Mouse (Mus musculus) midbrain, embryonic 15.5 days (tissue): ENCODE measurements around the gene Ces1c. TPM values are rescaled to one million over a fixed set of nuclear protein-coding genes. Genes with fewer than 3 reads are reported as not detected.
A peak's percentile ranks its signal among the peaks of the same experiment; 100 is the strongest.

Experiments used
- ATAC-seq: fragments of 200-750 bp; cut with Nextera tagmentation; replicated peaks from 2 replicates; pipeline ENCODE4 v1.8.0; 2017; ENCODE audit warnings: moderate TSS enrichment
- H3K27ac ChIP-seq: fragments of 300-500 bp; sonication (generic); 2 replicates; pipeline ENCODE4 v1.5.1; 2015; ENCODE audit warnings: mild to moderate bottlenecking, inconsistent platforms
- H3K27me3 ChIP-seq: fragments of 300-500 bp; sonication (generic); replicated peaks from 2 replicates; pipeline ENCODE4 v1.6.1; 2015; ENCODE audit warnings: inconsistent platforms
- H3K36me3 ChIP-seq: fragments of 300-500 bp; sonication (generic); replicated peaks from 2 replicates; pipeline ENCODE4 v1.6.1; 2015; ENCODE audit warnings: inconsistent platforms
- H3K4me1 ChIP-seq: fragments of 300-500 bp; sonication (generic); 2 replicates; pipeline ENCODE4 v1.6.1; 2015; ENCODE audit warnings: inconsistent platforms
- H3K4me2 ChIP-seq: fragments of 300-500 bp; sonication (generic); 2 replicates; pipeline ENCODE4 v1.6.1; 2015; ENCODE audit warnings: inconsistent platforms, mild to moderate bottlenecking, moderate library complexity
- H3K4me3 ChIP-seq: fragments of 300-500 bp; sonication (generic); 2 replicates; pipeline ENCODE4 v1.5.1; 2015; ENCODE audit warnings: mild to moderate bottlenecking, inconsistent platforms
- H3K9ac ChIP-seq: fragments of 300-500 bp; sonication (generic); 2 replicates; pipeline ENCODE4 v1.6.1; 2015; ENCODE audit warnings: mild to moderate bottlenecking, inconsistent platforms
- H3K9me3 ChIP-seq: fragments of 300-500 bp; sonication (generic); 2 replicates; pipeline ENCODE4 v1.6.1; 2016; ENCODE audit warnings: inconsistent platforms
- WGBS: fragments of 180-500 bp; shearing (Covaris S2); methylation state at CpG from one replicate; pipeline ENCODE4 v1.1.7; 2015; ENCODE audit warnings: mixed read lengths; 5-methylcytosine and 5-hydroxymethylcytosine counted together
- polyA plus RNA-seq: library from polyadenylated mRNA; unstranded; fragments of >200 nt; fragmentation: Nextera tagmentation; extraction: Ambion mirVana; gene quantifications from 2 replicates; pipeline ENCODE4 v1.2.1, GENCODE M21; 2015

Gene Ces1c
- polyA plus RNA-seq, 1 experiment from 2014 or later: not detected

DNA sequence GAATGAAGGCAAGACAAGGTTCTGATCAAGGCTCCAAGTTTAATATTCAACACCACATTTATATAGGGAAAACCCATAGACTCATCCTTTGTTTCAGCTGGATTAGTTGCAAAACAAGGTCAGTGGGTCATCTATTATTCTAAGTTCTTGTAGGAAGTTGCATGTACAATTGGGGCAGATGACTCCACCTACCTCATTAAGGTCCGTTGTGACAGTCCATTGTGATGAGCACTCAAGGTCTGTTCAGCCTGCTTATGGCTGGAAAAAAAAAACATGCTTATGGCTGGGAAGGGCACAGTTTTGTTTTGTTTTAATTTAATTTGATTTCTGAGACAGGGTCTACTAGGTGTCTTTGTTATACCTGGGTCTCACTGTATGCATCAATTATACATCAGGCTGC lies 39.8 kb downstream of the Ces1c start:
- H3K4me2 ChIP-seq: no peak overlapping the region
- no peak for ATAC-seq
- peaks cover 3% of the 10 kb centered on the region; the same call in 1 of the 2 replicates for H3K4me1 ChIP-seq
- 59% methylated on average over 1 of the region's 1 CpGs for WGBS
- H3K27ac ChIP-seq: no peak overlapping the region
- H3K27me3 ChIP-seq: no peaks in the 10 kb centered on the region
- H3K36me3 ChIP-seq: no peaks in the 10 kb centered on the region
- H3K9ac ChIP-seq: no peak overlapping the region
- H3K4me3 ChIP-seq: no peak overlapping the region
- no peaks in the 10 kb centered on the region for H3K9me3 ChIP-seq

DNA sequence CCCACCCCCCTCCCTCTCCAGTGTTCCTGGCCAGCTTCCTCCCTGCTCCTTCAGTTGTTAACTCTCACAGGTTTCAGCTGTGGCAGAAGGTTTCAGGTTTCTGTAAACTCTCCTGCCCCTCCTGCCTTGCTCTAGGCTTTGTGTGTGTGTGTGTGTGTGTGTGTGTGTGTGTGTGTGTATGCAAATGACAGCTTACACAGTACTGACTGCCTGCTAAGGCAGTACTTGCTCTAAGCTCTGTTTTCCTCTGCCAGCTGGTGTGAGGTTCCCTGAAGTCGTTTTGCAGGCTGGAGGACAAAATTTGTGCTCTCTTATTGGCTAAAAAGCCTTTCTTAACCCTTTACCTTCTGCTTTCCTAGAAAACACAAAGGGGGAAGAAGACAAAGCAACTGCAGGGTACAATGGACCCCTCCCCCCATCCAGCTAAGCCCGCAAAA lies 42.4 kb downstream of the Ces1c start:
- H3K27ac ChIP-seq: no peak overlapping the region
- 0 out of 2 replicates have a peak, but pooled peaks have one; percentile 52 for ATAC-seq
- H3K9ac ChIP-seq: no peak overlapping the region
- H3K4me3 ChIP-seq: no peak overlapping the region
- peaks cover 3% of the 10 kb centered on the region; the same call in 1 of the 2 replicates for H3K4me1 ChIP-seq
- no peaks in the 10 kb centered on the region for H3K36me3 ChIP-seq
- WGBS: 0% methylated on average over 2 of the region's 2 CpGs
- no peaks in the 10 kb centered on the region for H3K9me3 ChIP-seq
- no peaks in the 10 kb centered on the region for H3K27me3 ChIP-seq
- H3K4me2 ChIP-seq: no peak overlapping the region

DNA sequence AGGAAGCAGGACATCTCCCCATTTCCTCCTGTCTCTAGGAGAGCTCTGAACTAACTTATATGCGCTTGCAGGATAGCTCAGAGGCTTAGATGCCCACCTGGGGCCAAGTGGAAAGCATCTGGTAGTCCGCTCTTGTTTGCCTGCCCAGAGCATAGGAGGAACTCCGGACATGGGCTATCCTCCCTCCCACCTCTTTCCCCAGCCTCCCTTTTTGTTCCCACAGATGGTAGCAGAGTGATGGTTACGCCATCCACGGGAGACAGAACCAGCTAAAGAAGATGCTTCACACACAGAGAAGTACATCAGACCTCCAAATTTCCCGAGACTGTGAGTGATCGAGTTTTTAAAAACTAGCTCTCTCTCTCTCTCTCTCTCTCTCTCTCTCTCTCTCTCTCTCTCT lies 42.9 kb downstream of the Ces1c start:
- Histone ChIP-seq H3K4me1 (peaks cover 3% of the 10 kb centered on the region; the same call in 1 of the 2 replicates), H3K36me3 (no peaks in the 10 kb centered on the region), H3K9ac (no peak overlapping the region), H3K27ac (no peak overlapping the region), H3K9me3 (no peaks in the 10 kb centered on the region), H3K27me3 (no peaks in the 10 kb centered on the region), H3K4me3 (no peak overlapping the region), H3K4me2 (no peak overlapping the region)
- no peak for ATAC-seq
- 27% methylated on average over 7 of the region's 7 CpGs for WGBS

DNA sequence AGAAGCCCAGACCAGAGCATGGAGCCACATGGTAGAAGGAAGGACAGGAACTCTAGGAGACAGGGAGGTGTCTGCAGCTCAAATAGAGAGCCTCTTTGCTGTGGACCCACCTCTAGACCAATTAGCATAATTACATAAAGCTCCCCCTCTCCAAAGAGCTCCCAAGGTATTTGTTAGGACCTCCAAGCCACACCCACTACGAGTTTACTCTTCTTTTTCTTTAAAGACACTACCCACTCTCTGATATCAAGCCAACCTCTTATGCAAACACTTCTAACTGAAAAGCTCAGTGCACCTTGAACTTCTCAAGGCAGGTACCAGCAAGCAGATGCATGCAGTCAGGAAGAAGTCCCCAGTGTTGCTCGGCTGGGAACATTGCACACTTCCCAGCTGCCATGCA lies 51.2 kb downstream of the Ces1c start, which contains the start of gene Ces1b:
Gene Ces1b (minus strand): TSS at position 131 of the 400 bp plus-strand sequence.
- no peaks in the 10 kb centered on the region for H3K36me3 ChIP-seq
- no peak within 1 kb of the TSS for H3K4me3 ChIP-seq
- H3K4me2 ChIP-seq: no peak within 1 kb of the TSS
- no peak for ATAC-seq
- H3K27ac ChIP-seq: no peak within 1 kb of the TSS
- H3K9ac ChIP-seq: no peak within 1 kb of the TSS
- H3K9me3 ChIP-seq: no peaks in the 10 kb centered on the region
- no peaks in the 10 kb centered on the region for H3K4me1 ChIP-seq
- WGBS: 74% methylated on average over 2 of the region's 2 CpGs
- H3K27me3 ChIP-seq: no peaks in the 10 kb centered on the region

DNA sequence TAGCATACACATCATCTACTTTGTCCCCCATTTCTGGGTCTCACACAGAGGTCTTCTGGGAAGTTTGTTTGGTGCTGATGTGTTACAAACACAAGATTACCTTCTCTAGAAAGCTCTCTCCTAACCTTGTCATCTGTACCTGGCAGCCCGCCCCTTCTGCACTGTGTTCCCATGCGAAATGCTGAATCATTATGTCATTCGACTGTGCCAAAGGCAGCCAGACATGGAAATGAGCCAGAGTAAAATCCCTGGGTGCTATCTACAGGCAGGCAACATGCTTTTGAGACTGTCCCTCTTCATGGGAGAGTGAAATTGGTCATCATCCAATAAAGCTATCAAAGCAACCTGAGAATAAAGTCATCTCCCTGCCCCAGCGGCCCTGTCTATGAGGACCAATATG lies 55.8 kb downstream of the Ces1c start:
- no peaks in the 10 kb centered on the region for H3K27me3 ChIP-seq
- H3K9ac ChIP-seq: no peak overlapping the region
- no peaks in the 10 kb centered on the region for H3K36me3 ChIP-seq
- H3K4me3 ChIP-seq: no peak overlapping the region
- H3K27ac ChIP-seq: no peak overlapping the region
- H3K4me1 ChIP-seq: no peaks in the 10 kb centered on the region
- H3K4me2 ChIP-seq: no peak overlapping the region
- no peaks in the 10 kb centered on the region for H3K9me3 ChIP-seq
- WGBS: 89% methylated on average over 4 of the region's 4 CpGs
- no peak for ATAC-seq

DNA sequence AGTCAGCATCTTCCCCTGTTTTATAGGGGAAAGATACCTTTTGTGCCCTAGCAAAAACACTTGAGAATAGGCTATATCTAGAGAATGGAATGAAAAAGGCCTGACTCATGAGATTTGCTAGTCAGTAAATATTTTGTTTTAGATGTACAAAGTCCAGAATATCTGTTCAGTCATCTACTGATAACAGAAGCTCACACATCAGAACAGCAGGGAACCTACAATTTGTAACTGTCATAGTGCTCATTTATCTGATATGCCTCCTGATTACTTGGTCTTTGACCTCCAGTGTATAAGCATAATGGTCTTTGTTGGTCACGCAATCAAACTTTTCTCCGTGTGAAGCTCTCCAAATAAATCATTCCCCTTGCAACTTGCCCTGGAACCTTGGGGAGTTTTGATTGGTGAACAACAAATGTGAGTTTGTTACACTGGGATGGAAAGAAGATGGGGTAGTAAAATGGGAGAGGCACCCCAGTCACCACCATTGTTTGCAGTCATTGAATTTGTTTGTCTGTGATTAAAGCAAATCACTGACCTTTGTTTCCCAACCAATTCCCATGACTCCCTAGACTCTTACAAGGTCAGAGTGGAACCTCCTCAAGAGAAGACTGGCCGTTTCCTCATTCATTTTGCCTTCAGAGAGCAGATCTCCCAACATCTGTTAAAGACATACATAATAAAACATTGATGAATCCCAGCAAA lies 67.5 kb downstream of the Ces1c start:
- no peak overlapping the region for H3K27ac ChIP-seq
- no peaks in the 10 kb centered on the region for H3K36me3 ChIP-seq
- H3K9ac ChIP-seq: no peak overlapping the region
- no peaks in the 10 kb centered on the region for H3K9me3 ChIP-seq
- H3K27me3 ChIP-seq: no peaks in the 10 kb centered on the region
- WGBS: 72% methylated on average over 3 of the region's 3 CpGs
- H3K4me3 ChIP-seq: no peak overlapping the region
- no peaks in the 10 kb centered on the region for H3K4me1 ChIP-seq
- H3K4me2 ChIP-seq: no peak overlapping the region
- no peak for ATAC-seq

DNA sequence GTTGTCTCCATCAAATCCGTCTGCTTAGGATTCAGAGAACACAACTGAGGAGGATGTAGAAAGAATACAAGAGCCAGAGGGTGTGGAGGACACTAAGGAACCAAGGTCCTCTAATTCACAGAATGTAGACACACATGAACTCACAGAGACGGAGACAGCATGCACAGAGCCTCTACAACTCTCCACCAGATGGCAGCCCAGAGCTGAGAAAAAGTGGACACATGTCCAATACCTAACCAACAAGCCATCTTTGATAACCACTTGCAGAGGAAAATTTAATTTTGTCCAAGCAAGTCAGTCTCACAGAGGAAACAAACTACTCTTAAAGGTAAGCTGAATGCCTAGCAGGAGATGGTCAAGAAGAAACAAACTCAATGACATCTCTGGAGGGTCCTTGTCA lies 71.9 kb downstream of the Ces1c start:
- no peaks in the 10 kb centered on the region for H3K9me3 ChIP-seq
- H3K4me3 ChIP-seq: no peak overlapping the region
- WGBS: 26% methylated on average over 2 of the region's 2 CpGs
- ATAC-seq: no peak
- H3K27ac ChIP-seq: no peak overlapping the region
- no peaks in the 10 kb centered on the region for H3K4me1 ChIP-seq
- no peak overlapping the region for H3K9ac ChIP-seq
- no peak overlapping the region for H3K4me2 ChIP-seq
- no peaks in the 10 kb centered on the region for H3K27me3 ChIP-seq
- no peaks in the 10 kb centered on the region for H3K36me3 ChIP-seq

DNA sequence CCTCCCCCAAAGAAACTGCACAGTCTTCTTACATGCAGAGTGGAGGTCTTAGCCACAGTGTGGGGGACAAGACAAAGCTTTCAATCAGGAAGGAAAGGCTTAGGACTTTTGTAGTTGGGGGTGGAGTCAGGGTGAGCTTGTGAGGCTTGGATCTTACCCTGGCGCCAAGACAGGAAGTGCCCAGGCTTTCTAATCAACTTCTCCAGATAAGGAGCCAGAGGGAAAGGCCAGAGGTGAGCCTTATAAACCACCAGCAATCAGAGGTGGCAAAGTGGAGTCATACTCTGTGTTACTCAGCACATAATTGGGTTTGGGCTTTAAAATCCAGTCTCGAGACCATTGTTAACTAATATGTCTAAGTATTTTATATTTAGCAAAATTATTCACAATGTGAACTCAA lies 75.8 kb downstream of the Ces1c start:
- H3K36me3 ChIP-seq: no peaks in the 10 kb centered on the region
- no peaks in the 10 kb centered on the region for H3K9me3 ChIP-seq
- WGBS: 63% methylated on average over 2 of the region's 2 CpGs
- ATAC-seq: no peak
- no peak overlapping the region for H3K27ac ChIP-seq
- no peak overlapping the region for H3K4me3 ChIP-seq
- no peaks in the 10 kb centered on the region for H3K4me1 ChIP-seq
- H3K27me3 ChIP-seq: no peaks in the 10 kb centered on the region
- H3K9ac ChIP-seq: no peak overlapping the region
- no peak overlapping the region for H3K4me2 ChIP-seq

Other genes starting within 250 kb of the Ces1c start
- 0.23 and 0.45 TPM in 2 replicates for gene Capns2, start 229.9 kb downstream of the Ces1c start, polyA plus RNA-seq
- 0.89 and 3.5 TPM in 2 replicates for gene Slc6a2, start 171.2 kb downstream of the Ces1c start, polyA plus RNA-seq
- gene Ces1a, start 83.1 kb downstream of the Ces1c start, polyA plus RNA-seq: not detected in 2 replicates
- not detected in 2 replicates for gene Ces1b, start 51.3 kb downstream of the Ces1c start, polyA plus RNA-seq
- 0.25 and 0.46 TPM in 2 replicates for gene Ces1d, start 66.6 kb upstream of the Ces1c start, polyA plus RNA-seq
- gene Ces1e, start 98.3 kb upstream of the Ces1c start, polyA plus RNA-seq: not detected in 2 replicates
- gene Ces1f, start 148.5 kb upstream of the Ces1c start, polyA plus RNA-seq: not detected in 2 replicates
- gene Ces1g, start 206.0 kb upstream of the Ces1c start, polyA plus RNA-seq: not detected in 2 replicates
- not detected in 2 replicates for gene Ces1h, start 248.4 kb upstream of the Ces1c start, polyA plus RNA-seq